Mouse (Mus musculus) retina, embryonic 14.5 days (tissue): ENCODE measurements around the gene Nectin3.

Source experiments
- DNase-seq: peaks from one replicate; pipeline ENCODE4 v3.0.0-alpha.2; 2015; ENCODE audit warnings: low spot score

Nectin3 gene

GRCm38 (mm10) chr16:46498421-46498789, at the start of gene Nectin3:
Gene Nectin3 (minus strand): TSS chr16:46498525.
- DNase-seq, result no peak

GRCm38 (mm10) chr16:46538092-46538491, 39.8 kb upstream of the Nectin3 start:
- DNase-seq, result no peak

- no peak for DNase-seq
Measured at GRCm38 (mm10) chr16:46532465-46533254, 34.3 kb upstream of the Nectin3 start.

- DNase-seq, result peak; percentile 31
Measured at GRCm38 (mm10) chr16:46531023-46531422, 32.7 kb upstream of the Nectin3 start.

GRCm38 (mm10) chr16:46520885-46521417, 22.6 kb upstream of the Nectin3 start:
- no peak for DNase-seq

GRCm38 (mm10) chr16:46519606-46520005, 21.3 kb upstream of the Nectin3 start:
- no peak for DNase-seq

GRCm38 (mm10) chr16:46507944-46508333, 9.6 kb upstream of the Nectin3 start:
- DNase-seq, result no peak

GRCm38 (mm10) chr16:46507260-46507943, 9.1 kb upstream of the Nectin3 start:
- no peak for DNase-seq

GRCm38 (mm10) chr16:46504006-46504405, 5.7 kb upstream of the Nectin3 start:
- DNase-seq, result no peak

GRCm38 (mm10) chr16:46502311-46502710, 4.0 kb upstream of the Nectin3 start:
- no peak for DNase-seq

- DNase-seq, result no peak
Measured at GRCm38 (mm10) chr16:46500759-46501158, 2.4 kb upstream of the Nectin3 start.

- peak; percentile 60 for DNase-seq
Measured at GRCm38 (mm10) chr16:46497686-46498420, 472 bp downstream of the Nectin3 start.

GRCm38 (mm10) chr16:46496889-46497685, 1.2 kb downstream of the Nectin3 start:
- DNase-seq, result peak; percentile 97

GRCm38 (mm10) chr16:46496031-46496868, 2.1 kb downstream of the Nectin3 start:
- peak; percentile 73 for DNase-seq

GRCm38 (mm10) chr16:46495201-46495600, 3.1 kb downstream of the Nectin3 start:
- DNase-seq, result peak; percentile 13

- DNase-seq, result peak; percentile 87
Measured at GRCm38 (mm10) chr16:46487436-46488097, 10.8 kb downstream of the Nectin3 start.

GRCm38 (mm10) chr16:46477336-46477735, 21.0 kb downstream of the Nectin3 start:
- DNase-seq, result no peak

- no peak for DNase-seq
Measured at GRCm38 (mm10) chr16:46451421-46451820, 46.9 kb downstream of the Nectin3 start.

GRCm38 (mm10) chr16:46449013-46449412, 49.3 kb downstream of the Nectin3 start:
- no peak for DNase-seq

- DNase-seq, result peak; percentile 29
Measured at GRCm38 (mm10) chr16:46431317-46431716, 67.0 kb downstream of the Nectin3 start.
